Mouse (Mus musculus) left cerebral cortex, postnatal 25 days (tissue): ENCODE measurements around the gene Szt2. TPM values are rescaled to one million over a fixed set of nuclear protein-coding genes. Genes with fewer than 3 reads are reported as not detected.

ENCODE experiments used
- DNase-seq, 2 experiments: peaks; one replicate each; pipeline ENCODE4 v3.0.0; 2022; ENCODE audit warnings: low spot score in 2 of 2, mixed read lengths in 1 of 2
- intact Hi-C: fragments of 180-260 bp; cut with DNase I; formaldehyde crosslinking; loops from one replicate; pipeline ENCODE4 v1.15.1; 2025
- total RNA-seq, 2 experiments: library from RNA; stranded (reverse); gene quantifications; 2 replicates each; pipeline ENCODE4 v1.2.3; 2021

Gene Szt2
- total RNA-seq, 2 experiments from 2014 or later, result 30.6 to 43.8 TPM

- intact Hi-C loops, result no loop called here
- DNase-seq, result no peak
Observed at GRCm38 (mm10) chr4:118315286-118315685, 93.8 kb downstream of the Szt2 start.

Other genes starting within 250 kb of the Szt2 start
- gene Kdm4a, start 229.2 kb downstream of the Szt2 start, total RNA-seq, result 10 to 100 TPM; 38.3 to 42.2 TPM
- gene Ptprf, start 117.9 kb downstream of the Szt2 start, total RNA-seq, result 100 to 1,000 TPM; 134 to 135 TPM
- gene Med8, start 64 bp upstream of the Szt2 start, total RNA-seq, result 10 to 100 TPM; 58.8 to 63.1 TPM
- 10 to 100 TPM; 23.3 to 28.6 TPM for gene Elovl1, start 18.8 kb upstream of the Szt2 start, total RNA-seq
- 1 to 10 TPM; 1.5 to 1.6 TPM for gene Cdc20, start 28.1 kb upstream of the Szt2 start, total RNA-seq
- 1 to 10 TPM; 1.6 to 2.3 TPM for gene Mpl, start 48.2 kb upstream of the Szt2 start, total RNA-seq
- 1 to 10 TPM; 8.2 to 9.5 TPM for gene Tie1, start 80.8 kb upstream of the Szt2 start, total RNA-seq
- gene 2610528J11Rik, start 117.7 kb upstream of the Szt2 start, total RNA-seq, result not detected
- gene Tmem125, start 134.8 kb upstream of the Szt2 start, total RNA-seq, result 1 to 10 TPM; 7.3 to 9.9 TPM
- under 1 TPM; 0.76 to 0.99 TPM for gene Cfap57, start 211.5 kb upstream of the Szt2 start, total RNA-seq
- 10 to 100 TPM; 55.4 to 58.0 TPM for gene Ebna1bp2, start 211.5 kb upstream of the Szt2 start, total RNA-seq
- gene Olfr62, start 249.7 kb upstream of the Szt2 start, total RNA-seq, result not detected